Mouse (Mus musculus) neural tube, embryonic 11.5 days (tissue): Measurements from ENCODE around the gene Pkp1. TPM values are rescaled to one million over a fixed set of nuclear protein-coding genes. Genes with fewer than 3 reads are reported as not detected.

Experiments
- ATAC-seq: fragments of 200-750 bp; cut with Nextera tagmentation; 2 replicates; pipeline ENCODE4 v1.8.0; 2017; ENCODE audit warnings: moderate number of reproducible peaks, mild to moderate bottlenecking, moderate TSS enrichment, moderate library complexity; ENCODE audit not compliant: insufficient read depth, low FRiP score, low TSS enrichment
- DNase-seq: peaks from one replicate; pipeline ENCODE4 v3.0.0-alpha.2; 2015; ENCODE audit warnings: low spot score
- H3K27ac ChIP-seq: fragments of 300-500 bp; sonication (generic); 2 replicates; pipeline ENCODE4 v1.5.1; 2014; ENCODE audit warnings: low read depth, mild to moderate bottlenecking, low read length
- H3K27me3 ChIP-seq: fragments of 300-500 bp; sonication (generic); 2 replicates; pipeline ENCODE4 v1.6.1; 2014; ENCODE audit warnings: mild to moderate bottlenecking, low read length, mixed read lengths; ENCODE audit not compliant: control insufficient read depth, insufficient read depth
- H3K36me3 ChIP-seq: fragments of 300-500 bp; sonication (generic); 2 replicates; pipeline ENCODE4 v1.6.1; 2014; ENCODE audit warnings: mild to moderate bottlenecking, low read length, moderate library complexity, mixed read lengths; ENCODE audit not compliant: control insufficient read depth, insufficient read depth
- H3K4me1 ChIP-seq: fragments of 300-500 bp; sonication (generic); 2 replicates; pipeline ENCODE4 v1.6.1; 2014; ENCODE audit warnings: low read length, mixed read lengths; ENCODE audit not compliant: control insufficient read depth, insufficient read depth
- H3K4me2 ChIP-seq: fragments of 300-500 bp; sonication (generic); 2 replicates; pipeline ENCODE4 v1.6.1; 2014; ENCODE audit warnings: low read depth, mild to moderate bottlenecking, moderate library complexity
- H3K4me3 ChIP-seq: fragments of 300-500 bp; sonication (generic); 2 replicates; pipeline ENCODE4 v1.5.1; 2014; ENCODE audit warnings: low read depth, low read length
- H3K9ac ChIP-seq: fragments of 300-500 bp; sonication (generic); 2 replicates; pipeline ENCODE4 v1.6.1; 2014; ENCODE audit warnings: mild to moderate bottlenecking, low read length
- H3K9me3 ChIP-seq: fragments of 300-500 bp; sonication (generic); 2 replicates; pipeline ENCODE4 v1.6.1; 2016; ENCODE audit warnings: low read length; ENCODE audit not compliant: control insufficient read depth
- WGBS: fragments of 180-500 bp; shearing (Covaris S2); extraction: QIAGEN DNeasy Blood & Tissue Kit; methylation state at CpG from one replicate; pipeline ENCODE4 v1.1.7; 2014; 5-methylcytosine and 5-hydroxymethylcytosine counted together
- polyA plus RNA-seq: library from polyadenylated mRNA; unstranded; fragments of >200 nt; fragmentation: Nextera tagmentation; extraction: Ambion mirVana; gene quantifications from 2 replicates; pipeline ENCODE4 v1.2.1, GENCODE M21; 2014

The Pkp1 gene
- polyA plus RNA-seq, 1 experiment from 2014 or later, result 0.12 TPM

GRCm38 (mm10) chr1:135917206-135917605, 1.8 kb downstream of the Pkp1 start:
- Histone ChIP-seq H3K4me3 (no peak overlapping the region), H3K27me3 (peaks cover 49% of the 10 kb centered on the region), H3K27ac (no peak overlapping the region), H3K9ac (no peak overlapping the region), H3K36me3 (no peaks in the 10 kb centered on the region), H3K9me3 (no peaks in the 10 kb centered on the region), H3K4me1 (no peaks in the 10 kb centered on the region), H3K4me2 (no peak overlapping the region)
- DNase-seq (no peak), ATAC-seq (no peak)
- WGBS, result 4% methylated on average over 5 of the region's 5 CpGs

GRCm38 (mm10) chr1:135916486-135917058, 2.4 kb downstream of the Pkp1 start:
- Histone ChIP-seq H3K9me3 (no peaks in the 10 kb centered on the region), H3K4me2 (no peak overlapping the region), H3K27ac (no peak overlapping the region), H3K27me3 (peaks cover 49% of the 10 kb centered on the region), H3K9ac (no peak overlapping the region), H3K36me3 (no peaks in the 10 kb centered on the region), H3K4me1 (no peaks in the 10 kb centered on the region), H3K4me3 (no peak overlapping the region)
- no peak for ATAC-seq
- 37% methylated on average over 5 of the region's 5 CpGs for WGBS
- no peak for DNase-seq

- no peak overlapping the region for H3K4me3 ChIP-seq
- ATAC-seq (no peak), DNase-seq (no peak)
- no peaks in the 10 kb centered on the region for H3K36me3 ChIP-seq
- H3K4me2 ChIP-seq, result no peak overlapping the region
- H3K27me3 ChIP-seq, result peaks cover 27% of the 10 kb centered on the region
- H3K9ac ChIP-seq, result no peak overlapping the region
- 83% methylated on average over 4 of the region's 4 CpGs for WGBS
- no peak overlapping the region for H3K27ac ChIP-seq
- H3K9me3 ChIP-seq, result no peaks in the 10 kb centered on the region
- peaks cover 5% of the 10 kb centered on the region; the same call in 1 of the 2 replicates for H3K4me1 ChIP-seq
Observed at GRCm38 (mm10) chr1:135913657-135914056, 5.3 kb downstream of the Pkp1 start.

GRCm38 (mm10) chr1:135909381-135909780, 9.6 kb downstream of the Pkp1 start:
- Histone ChIP-seq H3K27me3 (no peaks in the 10 kb centered on the region), H3K9ac (no peak overlapping the region), H3K4me3 (no peak overlapping the region), H3K27ac (no peak overlapping the region), H3K36me3 (no peaks in the 10 kb centered on the region), H3K9me3 (no peaks in the 10 kb centered on the region), H3K4me2 (no peak overlapping the region), H3K4me1 (peaks cover 5% of the 10 kb centered on the region; the same call in 1 of the 2 replicates)
- ATAC-seq, result no peak
- DNase-seq, result no peak
- WGBS, result 16% methylated on average over 6 of the region's 6 CpGs

- no peaks in the 10 kb centered on the region for H3K9me3 ChIP-seq
- ATAC-seq (no peak), DNase-seq (no peak)
- H3K4me1 ChIP-seq, result peaks cover 5% of the 10 kb centered on the region; the same call in 1 of the 2 replicates
- no peak overlapping the region for H3K9ac ChIP-seq
- WGBS, result 76% methylated on average over 11 of the region's 11 CpGs
- H3K4me3 ChIP-seq, result no peak overlapping the region
- H3K27ac ChIP-seq, result no peak overlapping the region
- H3K27me3 ChIP-seq, result no peaks in the 10 kb centered on the region
- H3K4me2 ChIP-seq, result no peak overlapping the region
- H3K36me3 ChIP-seq, result no peaks in the 10 kb centered on the region
Observed at GRCm38 (mm10) chr1:135906736-135907135, 12.3 kb downstream of the Pkp1 start.

GRCm38 (mm10) chr1:135899991-135900515, 19.0 kb downstream of the Pkp1 start:
- no peak for ATAC-seq

GRCm38 (mm10) chr1:135899295-135899694, 19.7 kb downstream of the Pkp1 start:
- Histone ChIP-seq H3K27ac (no peak overlapping the region), H3K4me2 (no peak overlapping the region), H3K36me3 (no peaks in the 10 kb centered on the region), H3K9ac (no peak overlapping the region), H3K4me1 (no peaks in the 10 kb centered on the region), H3K9me3 (no peaks in the 10 kb centered on the region), H3K4me3 (no peak overlapping the region), H3K27me3 (no peaks in the 10 kb centered on the region)
- DNase-seq, result no peak
- 92% methylated on average over 6 of the region's 6 CpGs for WGBS
- ATAC-seq, result no peak

More at GRCm38 (mm10) chr1:135899991-135900515, 19.0 kb downstream of the Pkp1 start:
- Histone ChIP-seq H3K27me3 (no peaks in the 10 kb centered on the region), H3K9me3 (no peaks in the 10 kb centered on the region), H3K4me3 (no peak overlapping the region), H3K9ac (no peak overlapping the region), H3K4me2 (no peak overlapping the region), H3K4me1 (no peaks in the 10 kb centered on the region), H3K36me3 (no peaks in the 10 kb centered on the region), H3K27ac (no peak overlapping the region)
- WGBS, result 67% methylated on average over 7 of the region's 7 CpGs
- no peak for DNase-seq

- Histone ChIP-seq H3K4me1 (no peaks in the 10 kb centered on the region), H3K9ac (no peak overlapping the region), H3K4me3 (no peak overlapping the region), H3K27me3 (no peaks in the 10 kb centered on the region), H3K4me2 (no peak overlapping the region), H3K9me3 (no peaks in the 10 kb centered on the region), H3K27ac (no peak overlapping the region), H3K36me3 (no peaks in the 10 kb centered on the region)
- no peak for ATAC-seq
- no peak for DNase-seq
- WGBS, result 88% methylated on average over 4 of the region's 4 CpGs
Observed at GRCm38 (mm10) chr1:135895367-135895766, 23.6 kb downstream of the Pkp1 start.

- Histone ChIP-seq H3K36me3 (no peaks in the 10 kb centered on the region), H3K4me2 (no peak overlapping the region), H3K9me3 (no peaks in the 10 kb centered on the region), H3K27me3 (no peaks in the 10 kb centered on the region), H3K4me3 (no peak overlapping the region), H3K27ac (no peak overlapping the region), H3K4me1 (no peaks in the 10 kb centered on the region), H3K9ac (no peak overlapping the region)
- 87% methylated on average over 3 of the region's 3 CpGs for WGBS
- DNase-seq (no peak), ATAC-seq (no peak)
Observed at GRCm38 (mm10) chr1:135893377-135893776, 25.6 kb downstream of the Pkp1 start.
